Mouse (Mus musculus): ENCODE results near the gene Bivm.

The Bivm gene

GRCm38 (mm10) chr1:44178086-44178485 is 59.3 kb downstream of the Bivm start:
- no peak for DNase-seq

- no peak for DNase-seq
Observed at GRCm38 (mm10) chr1:44186396-44186795, 67.6 kb downstream of the Bivm start.

All from kidney, adult 9 months (tissue).